Mouse (Mus musculus) forebrain, embryonic 11.5 days (tissue): ENCODE measurements around the gene Efhd1. TPM values are rescaled to one million over a fixed set of nuclear protein-coding genes. Genes with fewer than 3 reads are reported as not detected.

Experiments used
- ATAC-seq: fragments of 200-750 bp; cut with Nextera tagmentation; replicated peaks from 2 replicates; pipeline ENCODE4 v1.8.0; 2017; ENCODE audit warnings: moderate TSS enrichment; ENCODE audit not compliant: low FRiP score
- DNase-seq: peaks from one replicate; pipeline ENCODE4 v3.0.0-alpha.2; 2017; ENCODE audit warnings: low spot score
- H3K27ac ChIP-seq: fragments of 300-500 bp; sonication (generic); 2 replicates; pipeline ENCODE4 v1.5.1; 2014; ENCODE audit warnings: low read depth, low read length
- H3K27me3 ChIP-seq: fragments of 300-500 bp; sonication (generic); 2 replicates; pipeline ENCODE4 v1.6.1; 2014; ENCODE audit warnings: mild to moderate bottlenecking, low read length, mixed read lengths; ENCODE audit not compliant: control insufficient read depth, insufficient read depth
- H3K36me3 ChIP-seq: fragments of 300-500 bp; sonication (generic); 2 replicates; pipeline ENCODE4 v1.6.1; 2014; ENCODE audit warnings: mild to moderate bottlenecking, low read length, moderate library complexity, mixed read lengths; ENCODE audit not compliant: control insufficient read depth, insufficient read depth
- H3K4me1 ChIP-seq: fragments of 300-500 bp; sonication (generic); replicated peaks from 2 replicates; pipeline ENCODE4 v1.6.1; 2014; ENCODE audit warnings: low read length, mixed read lengths; ENCODE audit not compliant: control insufficient read depth, insufficient read depth
- H3K4me2 ChIP-seq: fragments of 300-500 bp; sonication (generic); 2 replicates; pipeline ENCODE4 v1.6.1; 2014; ENCODE audit warnings: low read depth, mild to moderate bottlenecking, low read length, moderate library complexity, mixed read lengths; ENCODE audit not compliant: severe bottlenecking
- H3K4me3 ChIP-seq: fragments of 300-500 bp; sonication (generic); 2 replicates; pipeline ENCODE4 v1.5.1; 2014; ENCODE audit warnings: low read depth, low read length
- H3K9ac ChIP-seq: fragments of 300-500 bp; sonication (generic); 2 replicates; pipeline ENCODE4 v1.6.1; 2014; ENCODE audit warnings: low read length
- H3K9me3 ChIP-seq: fragments of 300-500 bp; sonication (generic); 2 replicates; pipeline ENCODE4 v1.6.1; 2016; ENCODE audit warnings: low read length, mixed read lengths; ENCODE audit not compliant: control insufficient read depth
- WGBS: fragments of 180-500 bp; shearing (Covaris S2); extraction: QIAGEN DNeasy Blood & Tissue Kit; methylation state at CpG from one replicate; pipeline ENCODE4 v1.1.7; 2014; 5-methylcytosine and 5-hydroxymethylcytosine counted together
- polyA plus RNA-seq: library from polyadenylated mRNA; unstranded; fragments of >200 nt; fragmentation: Nextera tagmentation; extraction: Ambion mirVana; gene quantifications from 2 replicates; pipeline ENCODE4 v1.2.1, GENCODE M21; 2014

The Efhd1 gene
- 2.2 and 2.6 TPM in 2 replicates for polyA plus RNA-seq

- H3K9me3 ChIP-seq = no peaks in the 10 kb centered on the region
- peak; percentile 69 for DNase-seq
- H3K27ac ChIP-seq = no peak within 1 kb of the TSS
- peak within 1 kb of the TSS; percentile 99 for H3K4me2 ChIP-seq
- under 1% methylated on average over 70 of the region's 70 CpGs for WGBS
- H3K27me3 ChIP-seq = peaks cover 41% of the 10 kb centered on the region
- no peaks in the 10 kb centered on the region for H3K36me3 ChIP-seq
- peak; percentile 55 for ATAC-seq
- peak within 1 kb of the TSS; percentile 61 for H3K9ac ChIP-seq
- H3K4me1 ChIP-seq = peaks cover 15% of the 10 kb centered on the region
- H3K4me3 ChIP-seq = peak within 1 kb of the TSS; percentile 51
Measured at GRCm38 (mm10) chr1:87264134-87265006, at the start of gene Efhd1. Gene Efhd1, plus strand, starts transcription at chr1:87264363.

GRCm38 (mm10) chr1:87214748-87215147, 49.4 kb upstream of the Efhd1 start:
- H3K27ac ChIP-seq = peak overlapping the region; percentile 97
- no peak for ATAC-seq
- 46% methylated on average over 4 of the region's 4 CpGs for WGBS
- no peaks in the 10 kb centered on the region for H3K27me3 ChIP-seq
- DNase-seq = no peak
- no peaks in the 10 kb centered on the region for H3K9me3 ChIP-seq
- peak overlapping the region; percentile 97 for H3K9ac ChIP-seq
- H3K4me2 ChIP-seq = peak overlapping the region; percentile 77
- H3K36me3 ChIP-seq = no peaks in the 10 kb centered on the region; the same call in 1 of the 2 replicates
- peak overlapping the region; percentile 78 for H3K4me3 ChIP-seq
- peaks cover 10% of the 10 kb centered on the region for H3K4me1 ChIP-seq

- WGBS = 70% methylated on average over 3 of the region's 3 CpGs
- Histone ChIP-seq H3K4me2 (no peak overlapping the region), H3K4me1 (peaks cover 10% of the 10 kb centered on the region), H3K27ac (no peak overlapping the region), H3K9me3 (no peaks in the 10 kb centered on the region), H3K9ac (no peak overlapping the region), H3K27me3 (no peaks in the 10 kb centered on the region), H3K36me3 (peaks cover 4% of the 10 kb centered on the region), H3K4me3 (no peak overlapping the region)
- DNase-seq = no peak
- no peak for ATAC-seq
Measured at GRCm38 (mm10) chr1:87217938-87218337, 46.2 kb upstream of the Efhd1 start.

GRCm38 (mm10) chr1:87225739-87226138, 38.4 kb upstream of the Efhd1 start:
- Histone ChIP-seq H3K4me1 (no peaks in the 10 kb centered on the region), H3K9ac (no peak overlapping the region), H3K27me3 (no peaks in the 10 kb centered on the region), H3K4me3 (no peak overlapping the region), H3K4me2 (no peak overlapping the region), H3K27ac (no peak overlapping the region), H3K9me3 (no peaks in the 10 kb centered on the region), H3K36me3 (peaks cover 17% of the 10 kb centered on the region)
- 97% methylated on average over 8 of the region's 8 CpGs for WGBS
- DNase-seq = no peak
- ATAC-seq = no peak

- Histone ChIP-seq H3K9ac (no peak overlapping the region), H3K9me3 (no peaks in the 10 kb centered on the region), H3K36me3 (peaks cover 17% of the 10 kb centered on the region), H3K4me1 (no peaks in the 10 kb centered on the region), H3K27ac (no peak overlapping the region), H3K27me3 (no peaks in the 10 kb centered on the region), H3K4me2 (no peak overlapping the region), H3K4me3 (no peak overlapping the region)
- WGBS = 96% methylated on average over 1 of the region's 1 CpGs
- DNase-seq (no peak), ATAC-seq (no peak)
Measured at GRCm38 (mm10) chr1:87226409-87227159, 37.6 kb upstream of the Efhd1 start.

- H3K27ac ChIP-seq = no peak overlapping the region
- no peak overlapping the region for H3K9ac ChIP-seq
- ATAC-seq (no peak), DNase-seq (no peak)
- no peaks in the 10 kb centered on the region for H3K27me3 ChIP-seq
- no peaks in the 10 kb centered on the region for H3K4me1 ChIP-seq
- H3K36me3 ChIP-seq = peaks cover 17% of the 10 kb centered on the region
- no peak overlapping the region for H3K4me3 ChIP-seq
- WGBS = 94% methylated on average over 3 of the region's 3 CpGs
- no peaks in the 10 kb centered on the region for H3K9me3 ChIP-seq
- H3K4me2 ChIP-seq = no peak overlapping the region
Measured at GRCm38 (mm10) chr1:87227160-87227550, 37.0 kb upstream of the Efhd1 start.

- no peak overlapping the region for H3K9ac ChIP-seq
- WGBS = 71% methylated on average over 5 of the region's 5 CpGs
- ATAC-seq = no peak
Measured at GRCm38 (mm10) chr1:87230606-87231005, 33.6 kb upstream of the Efhd1 start.

GRCm38 (mm10) chr1:87232197-87232596, 32.0 kb upstream of the Efhd1 start:
- H3K9me3 ChIP-seq = no peaks in the 10 kb centered on the region
- no peak overlapping the region for H3K9ac ChIP-seq
- ATAC-seq (no peak), DNase-seq (no peak)
- H3K27ac ChIP-seq = no peak overlapping the region
- H3K4me1 ChIP-seq = no peaks in the 10 kb centered on the region
- no peaks in the 10 kb centered on the region for H3K27me3 ChIP-seq
- H3K36me3 ChIP-seq = peaks cover 6% of the 10 kb centered on the region
- no peak overlapping the region for H3K4me2 ChIP-seq
- 86% methylated on average over 7 of the region's 7 CpGs for WGBS
- no peak overlapping the region for H3K4me3 ChIP-seq

More at GRCm38 (mm10) chr1:87230606-87231005, 33.6 kb upstream of the Efhd1 start:
- no peaks in the 10 kb centered on the region for H3K27me3 ChIP-seq
- no peak for DNase-seq
- no peaks in the 10 kb centered on the region for H3K9me3 ChIP-seq
- H3K4me1 ChIP-seq = no peaks in the 10 kb centered on the region
- no peak overlapping the region for H3K27ac ChIP-seq
- H3K4me2 ChIP-seq = no peak overlapping the region
- peaks cover 16% of the 10 kb centered on the region for H3K36me3 ChIP-seq
- H3K4me3 ChIP-seq = no peak overlapping the region
